Mouse (Mus musculus) CD4-positive, CD25-positive, alpha-beta regulatory T cell, adult 2 months (primary cell): ENCODE data around the gene Rhebl1.
"Not testable (repeated sequence)": the region's sequence is repeated elsewhere in the genome, so short reads cannot be mapped to it uniquely, and the experiment has no call there.

Source experiments
- DNase-seq: peaks from one replicate; pipeline ENCODE4 v3.0.0-alpha.2; 2012; ENCODE audit warnings: low read depth, low spot score

Rhebl1 gene

GRCm38 (mm10) chr15:98893940-98894745 is at the start of gene Rhebl1:
Gene Rhebl1, minus strand, starts transcription at chr15:98894540.
- DNase-seq, result peak; percentile 60

- no peak for DNase-seq
Measured at GRCm38 (mm10) chr15:98943133-98943532, 48.8 kb upstream of the Rhebl1 start.

GRCm38 (mm10) chr15:98942081-98942480 is 47.7 kb upstream of the Rhebl1 start:
- DNase-seq, result no peak

- DNase-seq, result no peak
Measured at GRCm38 (mm10) chr15:98941539-98941938, 47.2 kb upstream of the Rhebl1 start.

GRCm38 (mm10) chr15:98940816-98941215 is 46.5 kb upstream of the Rhebl1 start:
- DNase-seq, result no peak

GRCm38 (mm10) chr15:98934217-98934839 is 40.0 kb upstream of the Rhebl1 start, which contains the start of gene Tuba1b:
Gene Tuba1b, minus strand, starts transcription at chr15:98934565.
- peak; percentile 90 for DNase-seq

- peak; percentile 96 for DNase-seq
Measured at GRCm38 (mm10) chr15:98933833-98934216, 39.5 kb upstream of the Rhebl1 start.

GRCm38 (mm10) chr15:98933004-98933671 is 38.8 kb upstream of the Rhebl1 start:
- peak; percentile 27 for DNase-seq

GRCm38 (mm10) chr15:98930998-98931397 is 36.7 kb upstream of the Rhebl1 start:
- DNase-seq, result no peak

- no peak for DNase-seq
Measured at GRCm38 (mm10) chr15:98930017-98930734, 35.8 kb upstream of the Rhebl1 start.

GRCm38 (mm10) chr15:98928598-98929240 is 34.4 kb upstream of the Rhebl1 start:
- peak; percentile 61 for DNase-seq

- peak; percentile 70 for DNase-seq
Measured at GRCm38 (mm10) chr15:98927566-98927965, 33.2 kb upstream of the Rhebl1 start.

GRCm38 (mm10) chr15:98924682-98925081 is 30.3 kb upstream of the Rhebl1 start:
- no peak for DNase-seq

- no peak for DNase-seq
Measured at GRCm38 (mm10) chr15:98923031-98923537, 28.7 kb upstream of the Rhebl1 start.

GRCm38 (mm10) chr15:98922581-98922980 is 28.2 kb upstream of the Rhebl1 start:
- DNase-seq, result no peak

- DNase-seq, result no peak
Measured at GRCm38 (mm10) chr15:98921510-98921909, 27.2 kb upstream of the Rhebl1 start.

GRCm38 (mm10) chr15:98918499-98918895 is 24.2 kb upstream of the Rhebl1 start:
- DNase-seq, result not testable (repeated sequence)

- DNase-seq, result peak; percentile 99
Measured at GRCm38 (mm10) chr15:98917538-98918498, 23.5 kb upstream of the Rhebl1 start, which contains the start of gene Lmbr1l. Gene Lmbr1l, minus strand, starts transcription at chr15:98918231.

- peak; percentile 48 for DNase-seq
Measured at GRCm38 (mm10) chr15:98917091-98917490, 22.8 kb upstream of the Rhebl1 start.

GRCm38 (mm10) chr15:98916016-98916415 is 21.7 kb upstream of the Rhebl1 start:
- no peak for DNase-seq
